Mouse (Mus musculus) gastrocnemius, postnatal 14 days (tissue): ENCODE measurements around the gene Rapgef4. TPM values are rescaled to one million over a fixed set of nuclear protein-coding genes. Genes with fewer than 3 reads are reported as not detected.

Experiments
- DNase-seq: peaks from one replicate; pipeline ENCODE4 v3.0.0; 2021; ENCODE audit warnings: mixed read lengths
- intact Hi-C: fragments of 180-260 bp; cut with DNase I; formaldehyde crosslinking; loops from one replicate; pipeline ENCODE4 v1.15.1; 2025; ENCODE audit warnings: low total_unique reads
- total RNA-seq, 2 experiments: library from RNA; stranded (reverse); gene quantifications; 2 replicates each; pipeline ENCODE4 v1.2.3; 2021

The Rapgef4 gene
- total RNA-seq, 2 experiments from 2014 or later: 2.3 to 3.2 TPM

- no peak for DNase-seq
These were observed 123.6 kb downstream of the Rapgef4 start for GRCm38 (mm10) chr2:72104604-72105003.

DNA sequence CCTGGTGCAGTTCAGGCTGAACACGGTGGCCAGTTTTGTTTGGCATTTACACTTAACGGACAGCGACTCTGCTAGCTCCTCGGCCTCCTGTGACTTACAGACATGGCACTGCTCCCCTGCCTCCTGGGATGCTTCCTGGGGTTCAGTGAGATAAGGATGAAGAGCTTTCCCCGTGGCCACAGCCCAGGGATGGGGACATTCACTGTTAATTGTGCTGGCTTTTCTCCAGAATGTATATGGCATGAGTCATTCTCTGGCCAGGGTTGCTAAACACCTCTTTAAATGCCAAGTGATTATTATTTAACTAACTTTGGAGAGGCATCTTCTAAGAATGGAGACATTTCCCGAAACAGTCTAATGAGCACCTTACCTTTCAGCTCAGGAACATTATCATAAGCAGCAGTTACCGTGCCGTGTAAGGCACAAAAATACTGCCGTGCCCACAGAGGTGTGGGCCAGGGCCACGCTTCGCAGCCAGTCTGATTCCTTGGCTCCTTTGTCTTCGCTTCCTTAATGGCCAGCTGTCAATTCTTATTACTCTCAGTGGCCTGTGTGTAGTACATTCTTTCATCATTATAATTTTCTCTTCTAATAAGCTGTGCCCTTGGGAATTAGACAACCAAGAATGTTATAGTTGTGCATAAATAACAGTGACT lies 126.6 kb downstream of the Rapgef4 start:
- no peak for DNase-seq
- intact Hi-C loops: no loop called here

More at GRCm38 (mm10) chr2:72104604-72105003, 123.6 kb downstream of the Rapgef4 start:
- intact Hi-C loops: no loop called here

DNA sequence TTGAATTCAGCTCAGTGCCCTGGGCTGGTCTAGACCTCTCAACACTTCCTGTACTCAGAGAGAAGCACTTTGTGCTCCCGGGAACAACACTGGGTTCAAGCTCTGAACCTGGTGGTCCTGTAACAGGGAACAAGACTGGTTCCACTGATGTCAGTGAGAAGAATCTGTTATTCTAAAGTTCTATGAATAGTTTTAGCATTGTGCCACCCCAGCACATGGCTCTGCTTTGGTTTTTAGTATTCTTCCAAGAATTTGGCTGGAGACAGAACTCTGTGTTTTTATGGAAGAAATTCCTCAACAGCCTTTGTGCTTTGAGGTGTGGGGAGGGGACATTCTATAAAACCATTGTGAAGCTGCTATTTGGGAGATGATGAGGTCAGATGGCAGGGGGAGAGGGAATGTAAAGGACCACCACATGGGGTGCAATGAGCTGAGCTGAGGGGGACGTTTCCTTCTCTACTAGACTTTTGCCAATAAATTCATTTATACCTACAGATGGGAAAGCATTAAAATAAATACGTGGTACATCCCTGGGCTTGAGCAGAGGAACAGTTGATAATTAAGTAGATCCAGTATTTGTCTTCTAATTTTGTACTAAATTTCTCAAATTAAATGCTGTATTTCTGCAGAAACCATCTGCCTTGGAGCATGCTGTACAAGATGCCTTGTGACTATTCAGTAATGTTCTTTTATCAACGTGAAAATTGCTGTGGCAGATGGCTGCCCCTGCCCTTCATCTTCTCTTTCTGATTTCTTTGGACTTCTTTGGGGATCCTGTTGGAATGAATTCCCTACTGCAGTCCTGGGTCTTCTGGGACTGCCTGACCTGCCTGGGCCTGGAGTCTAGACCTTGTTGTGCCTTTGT lies 127.6 kb downstream of the Rapgef4 start:
- DNase-seq: no peak
- intact Hi-C loops: no loop called here

DNA sequence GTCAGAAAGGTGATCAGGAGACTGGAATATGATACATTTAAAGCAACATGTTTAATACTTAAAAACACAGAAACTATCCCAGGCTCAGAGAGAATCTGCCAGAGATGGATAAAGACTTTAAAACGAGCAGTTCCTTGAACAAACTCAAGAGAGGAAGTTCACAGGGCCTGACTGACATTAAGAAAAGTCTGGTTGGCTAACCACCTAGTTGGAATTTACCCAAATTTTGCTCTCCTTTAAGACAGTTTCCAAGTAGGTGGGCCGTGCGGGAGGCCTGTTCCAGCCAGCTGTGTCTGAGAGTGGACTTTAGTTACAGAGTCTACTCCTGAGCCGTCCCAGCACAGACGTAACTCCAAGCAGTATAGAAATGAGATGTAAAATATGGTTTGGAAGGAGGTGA lies 129.4 kb downstream of the Rapgef4 start:
- DNase-seq: no peak
- intact Hi-C loops: no loop called here

DNA sequence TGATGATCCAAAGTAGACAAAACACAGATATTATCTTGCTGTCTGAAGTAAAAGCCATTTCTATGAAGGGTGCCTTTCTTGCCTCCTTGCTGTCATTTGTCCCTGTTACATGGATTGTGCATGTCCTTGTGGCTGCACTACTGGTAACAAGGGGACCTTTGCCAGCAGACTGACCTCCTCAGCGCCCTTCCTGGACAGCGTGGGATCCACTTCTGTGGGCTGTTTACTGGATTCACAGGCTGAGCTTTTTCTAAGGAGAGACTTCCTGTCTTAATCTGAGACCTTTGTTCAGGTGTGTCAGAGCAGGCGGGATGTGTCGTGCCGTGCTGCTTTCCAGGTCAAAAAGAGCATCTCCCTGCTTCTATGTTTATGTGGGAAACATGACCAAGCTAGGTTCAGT lies 132.7 kb downstream of the Rapgef4 start:
- intact Hi-C loops: no loop called here
- no peak for DNase-seq

DNA sequence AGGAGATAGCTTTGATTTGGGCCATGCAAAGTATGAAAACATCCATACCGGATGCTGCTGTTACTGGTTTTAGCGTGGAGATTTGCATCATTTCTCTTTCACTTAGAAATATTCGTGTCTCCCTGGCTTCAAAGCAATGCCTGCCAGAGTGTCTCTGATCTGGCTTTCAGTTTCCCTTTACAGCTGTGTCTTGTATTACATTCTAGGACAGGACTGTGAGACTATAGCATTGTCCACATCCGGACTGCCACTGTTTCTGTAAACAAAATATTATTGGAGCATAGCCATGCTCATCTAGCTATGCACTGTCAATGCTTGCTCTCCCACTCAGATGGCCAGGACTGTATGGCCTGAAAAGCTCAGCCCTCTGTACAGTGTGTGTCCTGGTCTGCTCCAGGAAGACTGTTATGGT lies 133.1 kb downstream of the Rapgef4 start:
- intact Hi-C loops: no loop called here
- no peak for DNase-seq

GRCm38 (mm10) chr2:72116103-72116502 lies 135.1 kb downstream of the Rapgef4 start:
- DNase-seq: no peak
- intact Hi-C loops: no loop called here

GRCm38 (mm10) chr2:72116698-72117097 lies 135.7 kb downstream of the Rapgef4 start:
- DNase-seq: no peak
- intact Hi-C loops: no loop called here

GRCm38 (mm10) chr2:72117138-72118011 lies 136.3 kb downstream of the Rapgef4 start:
- DNase-seq: no peak
- intact Hi-C loops: no loop called here

DNA sequence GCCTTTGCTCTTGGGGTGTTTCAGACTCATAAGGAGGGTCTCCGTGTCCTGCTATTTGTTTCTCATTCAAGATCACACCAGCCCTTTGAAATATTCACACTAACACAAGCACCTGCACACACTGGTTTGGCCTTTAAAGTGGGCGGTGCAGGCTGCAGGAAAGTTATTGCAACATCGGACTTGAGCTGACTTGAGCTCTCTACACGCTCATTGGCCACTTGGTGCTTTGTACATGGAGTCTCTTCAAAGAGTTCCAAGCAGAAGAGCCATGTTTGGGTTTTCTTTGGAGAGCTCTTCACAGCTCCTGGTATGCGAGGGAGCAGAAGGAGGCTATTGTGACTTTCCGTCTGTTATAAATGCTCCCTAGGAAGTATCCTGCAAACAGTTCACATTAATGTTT lies 139.2 kb downstream of the Rapgef4 start:
- DNase-seq: no peak
- intact Hi-C loops: no loop called here

DNA sequence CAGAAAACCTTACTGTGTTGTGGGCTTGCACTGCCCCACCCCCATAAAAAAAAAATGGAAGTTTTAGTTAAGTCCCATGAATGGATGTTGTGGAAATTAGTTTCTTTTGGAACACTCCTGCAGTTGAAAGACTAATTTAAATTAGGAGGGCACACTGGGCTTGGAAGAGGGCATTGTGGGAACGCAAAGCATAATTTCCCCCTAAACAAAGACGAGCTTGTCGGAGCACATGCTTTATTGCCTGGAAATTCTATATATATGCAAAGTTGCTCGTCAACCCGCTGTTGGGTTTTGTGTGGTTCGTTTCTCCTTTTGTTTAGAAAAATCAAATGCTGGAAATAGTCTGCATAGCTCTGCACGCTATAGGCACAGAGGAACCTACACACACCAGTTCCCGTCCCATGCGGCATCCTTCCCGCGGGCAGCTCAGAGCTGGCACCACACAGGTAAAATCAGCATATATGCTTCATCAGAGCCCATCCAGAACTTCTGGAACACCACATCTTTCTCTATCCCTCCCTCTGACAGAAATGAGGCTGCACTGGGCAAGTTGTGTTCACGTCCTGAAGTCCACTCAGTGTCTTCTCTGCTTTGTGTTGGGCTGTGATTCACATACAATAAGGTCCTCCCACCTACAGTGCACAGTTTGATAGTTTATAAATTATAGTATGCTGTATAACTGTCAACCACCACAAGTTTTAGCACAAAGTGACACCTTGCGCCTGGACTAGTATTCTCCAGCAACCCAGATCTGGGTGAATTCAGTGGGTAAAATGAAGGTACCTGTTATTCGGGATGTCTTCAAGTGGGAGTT lies 141.6 kb downstream of the Rapgef4 start:
- intact Hi-C loops: no loop called here

GRCm38 (mm10) chr2:72123851-72124250 lies 142.8 kb downstream of the Rapgef4 start:
- DNase-seq: no peak
- intact Hi-C loops: no loop called here

More for the DNA sequence above, 141.6 kb downstream of the Rapgef4 start:
- no peak for DNase-seq

- no peak for DNase-seq
- intact Hi-C loops: no loop called here
These were observed 144.7 kb downstream of the Rapgef4 start for GRCm38 (mm10) chr2:72125786-72126185.

DNA sequence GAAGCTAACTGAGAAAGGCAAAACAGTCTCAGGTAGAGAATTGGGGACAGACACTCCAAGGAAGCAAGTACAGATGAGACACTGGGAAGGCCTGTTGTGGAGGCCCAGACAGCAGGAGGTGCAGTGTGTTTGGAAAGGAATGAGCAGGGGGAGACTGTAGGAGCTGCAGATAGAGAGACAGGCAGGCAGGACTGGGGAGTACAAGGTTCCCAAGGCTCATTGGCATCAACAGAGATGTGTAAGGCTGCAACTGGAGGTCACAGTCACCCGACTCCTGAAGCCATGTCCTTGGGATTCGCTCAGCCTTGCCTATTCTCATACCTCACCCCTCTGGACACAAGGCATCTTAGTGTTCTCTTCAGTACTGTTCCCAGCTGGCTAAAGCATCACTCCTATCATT lies 145.4 kb downstream of the Rapgef4 start:
- intact Hi-C loops: no loop called here
- no peak for DNase-seq

GRCm38 (mm10) chr2:72129612-72130311 lies 148.7 kb downstream of the Rapgef4 start:
- intact Hi-C loops: no loop called here
- DNase-seq: no peak

GRCm38 (mm10) chr2:72132222-72132621 lies 151.2 kb downstream of the Rapgef4 start:
- no peak for DNase-seq
- intact Hi-C loops: no loop called here

DNA sequence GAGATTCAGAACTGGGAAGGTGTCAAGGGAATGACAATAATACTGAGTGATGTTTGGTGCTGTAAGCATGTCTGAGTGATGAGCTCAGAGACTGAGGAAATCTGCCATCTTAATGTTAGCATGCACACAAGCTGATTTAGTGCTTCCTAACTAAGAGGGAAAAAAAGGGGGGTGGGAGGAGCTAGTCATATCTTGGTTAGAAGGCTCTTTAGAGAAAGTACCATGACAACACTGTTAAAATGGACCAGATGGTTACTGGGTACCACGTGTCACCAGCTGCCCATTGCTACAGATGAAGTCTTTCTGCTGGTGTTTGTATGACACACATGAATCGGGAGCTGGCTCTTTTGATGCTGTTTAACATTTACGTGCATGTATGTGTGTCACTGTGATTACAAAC lies 155.0 kb downstream of the Rapgef4 start:
- no peak for DNase-seq
- intact Hi-C loops: no loop called here

DNA sequence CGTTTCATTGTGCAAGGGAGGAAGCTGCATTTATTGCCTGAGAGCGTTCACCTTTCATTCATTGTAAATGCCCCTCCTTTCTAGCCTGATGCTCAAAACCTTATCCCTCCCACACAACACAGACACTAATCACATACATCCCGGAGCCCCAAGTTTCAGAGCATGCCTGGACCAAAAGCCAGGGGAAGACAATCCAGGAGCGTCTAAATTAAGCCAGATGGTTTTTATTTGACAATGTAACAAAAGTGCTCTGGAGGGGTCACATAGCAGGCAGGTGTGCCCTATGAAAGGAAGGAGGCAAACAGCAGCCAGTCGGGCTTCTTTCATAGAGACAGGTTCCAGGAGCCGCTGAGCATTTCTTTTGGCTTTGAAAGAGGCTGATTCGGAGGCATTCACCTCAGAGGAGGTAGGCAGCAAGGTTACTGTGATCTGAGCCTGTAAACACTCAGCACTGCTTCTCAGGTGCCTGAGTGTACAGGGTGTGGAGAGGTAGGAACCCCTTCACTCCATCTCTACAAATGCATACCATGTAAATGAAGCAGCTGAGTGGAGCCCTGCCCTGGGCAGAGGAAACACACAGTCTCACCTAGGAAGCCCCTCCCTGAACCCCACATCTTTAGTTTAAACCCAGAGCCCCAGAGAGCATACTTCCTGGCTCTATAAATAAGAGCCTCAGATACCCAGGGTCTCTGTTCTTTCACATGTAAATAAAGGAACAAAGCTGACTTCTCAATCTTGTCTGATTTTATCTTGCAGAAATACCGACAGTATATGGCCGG lies 155.6 kb downstream of the Rapgef4 start:
- no peak for DNase-seq
- intact Hi-C loops: no loop called here
